Mouse (Mus musculus): ENCODE results near the gene Sema4c.

Sema4c gene

DNA sequence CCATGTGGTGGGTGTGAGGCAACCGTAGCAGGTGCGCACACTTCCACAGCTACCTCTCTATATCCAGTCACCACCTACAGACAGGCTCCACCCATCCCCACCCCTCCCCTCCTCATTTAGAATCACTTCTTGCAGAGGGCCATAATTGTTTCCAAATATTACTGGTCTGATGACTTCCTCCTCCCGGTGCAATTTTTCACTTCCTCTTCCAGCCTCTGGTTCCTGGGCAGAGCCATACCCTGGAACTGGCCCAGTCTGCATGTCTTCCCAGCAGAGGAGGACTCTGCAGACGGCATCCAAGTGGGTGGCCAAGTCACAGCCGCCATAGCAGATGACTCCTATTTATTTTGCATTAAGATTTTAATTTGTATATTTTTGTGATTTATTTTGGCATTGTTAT is 49.9 kb downstream of the Sema4c start:
- DNase-seq (ENCODE audit: low spot score in 2 of 2), result no peak

GRCm38 (mm10) chr1:36501261-36501660 is 56.9 kb downstream of the Sema4c start:
- DNase-seq (ENCODE audit: low spot score in 2 of 2), result peak in 1 of 2 experiments; percentile 74
